Mouse (Mus musculus) midbrain, postnatal 0 days (tissue): ENCODE data around the gene Fth1. TPM values are rescaled to one million over a fixed set of nuclear protein-coding genes. Genes with fewer than 3 reads are reported as not detected.
A peak's percentile ranks its signal among the peaks of the same experiment; 100 is the strongest.

Experiments
- ATAC-seq: fragments of 200-750 bp; cut with Nextera tagmentation; 2 replicates; pipeline ENCODE4 v1.8.0; 2017; ENCODE audit warnings: moderate number of reproducible peaks, mild to moderate bottlenecking, moderate TSS enrichment, moderate library complexity; ENCODE audit not compliant: low FRiP score
- DNase-seq: peaks from one replicate; pipeline ENCODE4 v3.0.0-alpha.2; 2015; ENCODE audit warnings: low spot score
- H3K27ac ChIP-seq: fragments of 300-500 bp; sonication (generic); 2 replicates; pipeline ENCODE4 v1.5.1; 2014; ENCODE audit warnings: low read depth, mild to moderate bottlenecking, low read length, mixed read lengths
- H3K27me3 ChIP-seq: fragments of 300-500 bp; sonication (generic); 2 replicates; pipeline ENCODE4 v1.6.1; 2014; ENCODE audit warnings: low read length, control low read depth, mixed read lengths; ENCODE audit not compliant: insufficient read depth
- H3K36me3 ChIP-seq: fragments of 300-500 bp; sonication (generic); 2 replicates; pipeline ENCODE4 v1.6.1; 2014; ENCODE audit warnings: low read length, control low read depth, mixed read lengths; ENCODE audit not compliant: insufficient read depth
- H3K4me1 ChIP-seq: fragments of 300-500 bp; sonication (generic); 2 replicates; pipeline ENCODE4 v1.6.1; 2014; ENCODE audit warnings: mild to moderate bottlenecking, control low read depth, antibody characterized with exemption, low read length, mixed read lengths; ENCODE audit not compliant: insufficient read depth
- H3K4me2 ChIP-seq: fragments of 300-500 bp; sonication (generic); 2 replicates; pipeline ENCODE4 v1.6.1; 2014; ENCODE audit warnings: low read depth, mild to moderate bottlenecking, low read length, mixed read lengths; ENCODE audit not compliant: poor library complexity, severe bottlenecking
- H3K4me3 ChIP-seq: fragments of 300-500 bp; sonication (generic); 2 replicates; pipeline ENCODE4 v1.5.1; 2014; ENCODE audit warnings: low read depth, mild to moderate bottlenecking, low read length, moderate library complexity
- H3K9ac ChIP-seq: fragments of 300-500 bp; sonication (generic); replicated peaks from 2 replicates; pipeline ENCODE4 v1.6.1; 2014; ENCODE audit warnings: mild to moderate bottlenecking, low read length, moderate library complexity, mixed read lengths; ENCODE audit not compliant: poor library complexity, severe bottlenecking
- H3K9me3 ChIP-seq: fragments of 300-500 bp; sonication (generic); 2 replicates; pipeline ENCODE4 v1.6.1; 2016; ENCODE audit warnings: low read length, control low read depth
- CTCF ChIP-seq: IDR thresholded peaks from 2 replicates; pipeline ENCODE4 v1.5.1; 2016; ENCODE audit warnings: antibody characterized with exemption, mild to moderate bottlenecking
- WGBS: fragments of 180-500 bp; shearing (Covaris S2); extraction: QIAGEN DNeasy Blood & Tissue Kit; methylation state at CpG from one replicate; pipeline ENCODE4 v1.1.7; 2014; 5-methylcytosine and 5-hydroxymethylcytosine counted together
- polyA plus RNA-seq: library from polyadenylated mRNA; unstranded; fragments of >200 nt; fragmentation: Nextera tagmentation; extraction: Ambion mirVana; gene quantifications from 2 replicates; pipeline ENCODE4 v1.2.1, GENCODE M21; 2015
- total RNA-seq: library from RNA; depleted of rRNA; stranded (reverse); fragments of >200 nt; gene quantifications from 2 replicates; pipeline ENCODE4 v1.2.3, GENCODE M21; 2014

Gene Fth1
- total and polyA plus RNA-seq, 2 experiments from 2014 or later, result 436 to 2,585 TPM

DNA sequence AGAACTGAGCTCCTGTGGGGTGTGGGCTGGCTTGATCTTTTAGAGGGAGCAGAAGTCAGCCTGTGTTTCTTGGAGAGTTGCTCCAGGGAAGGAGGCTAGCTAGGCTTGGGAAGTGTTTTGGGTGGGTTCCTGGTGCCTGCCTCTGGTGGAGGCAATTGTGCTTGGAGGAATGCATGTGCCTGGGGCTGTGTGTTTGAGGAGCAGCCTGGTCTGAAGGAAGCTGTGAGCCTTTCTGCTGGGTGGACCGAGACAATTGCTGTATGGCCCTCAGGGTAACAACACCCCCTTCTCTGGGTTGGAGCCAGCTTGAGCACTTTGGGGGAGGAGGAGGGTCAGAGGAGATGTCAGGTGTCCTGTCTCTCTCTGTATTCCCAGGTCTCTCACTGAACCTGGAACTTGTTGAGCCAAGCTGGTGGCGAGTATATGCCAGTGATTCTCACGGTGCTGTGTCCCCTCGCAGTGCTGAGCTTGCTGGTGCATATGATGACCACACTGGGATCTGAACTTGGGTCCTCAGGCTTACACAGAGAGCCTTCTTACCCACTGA lies 38.9 kb downstream of the Fth1 start:
- H3K27me3 ChIP-seq, result no peaks in the 10 kb centered on the region
- DNase-seq (no peak), ATAC-seq (no peak)
- peak overlapping the region; percentile 87 for H3K4me2 ChIP-seq
- H3K9ac ChIP-seq, result no peak overlapping the region
- 72% methylated on average over 4 of the region's 4 CpGs for WGBS
- no peaks in the 10 kb centered on the region for H3K36me3 ChIP-seq
- peaks cover 12% of the 10 kb centered on the region; the same call in 1 of the 2 replicates for H3K4me1 ChIP-seq
- no peak overlapping the region for H3K27ac ChIP-seq
- no peak for TF ChIP-seq CTCF
- peak overlapping the region; percentile 70 for H3K4me3 ChIP-seq
- no peaks in the 10 kb centered on the region for H3K9me3 ChIP-seq

DNA sequence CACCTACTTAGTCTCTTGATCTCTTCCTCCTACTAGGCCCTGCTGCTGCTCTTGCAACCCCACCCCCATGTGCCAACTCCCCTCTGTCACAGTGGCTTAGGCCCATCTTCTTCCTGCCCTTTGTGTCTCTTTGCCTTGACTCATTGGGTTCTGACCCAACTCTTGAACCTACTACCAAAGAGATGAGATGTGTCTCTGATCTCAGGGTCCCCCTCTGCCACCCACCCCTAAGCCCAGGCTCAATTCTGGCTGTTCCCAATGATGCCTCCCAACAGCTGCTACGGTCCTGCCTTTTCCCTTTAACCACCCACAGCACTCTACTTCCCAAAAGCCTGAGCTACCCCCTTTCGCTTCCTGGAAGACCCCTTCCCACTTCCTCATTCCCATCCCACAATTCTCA lies 41.6 kb downstream of the Fth1 start:
- DNase-seq (no peak), ATAC-seq (no peak)
- H3K9ac ChIP-seq, result no peak overlapping the region
- H3K4me2 ChIP-seq, result no peak overlapping the region
- H3K4me3 ChIP-seq, result no peak overlapping the region
- H3K4me1 ChIP-seq, result peaks cover 17% of the 10 kb centered on the region; the same call in 1 of the 2 replicates
- no peaks in the 10 kb centered on the region for H3K27me3 ChIP-seq
- H3K36me3 ChIP-seq, result no peaks in the 10 kb centered on the region
- TF ChIP-seq CTCF, result no peak
- H3K27ac ChIP-seq, result no peak overlapping the region
- H3K9me3 ChIP-seq, result no peaks in the 10 kb centered on the region
- 87% methylated on average over 2 of the region's 2 CpGs for WGBS

DNA sequence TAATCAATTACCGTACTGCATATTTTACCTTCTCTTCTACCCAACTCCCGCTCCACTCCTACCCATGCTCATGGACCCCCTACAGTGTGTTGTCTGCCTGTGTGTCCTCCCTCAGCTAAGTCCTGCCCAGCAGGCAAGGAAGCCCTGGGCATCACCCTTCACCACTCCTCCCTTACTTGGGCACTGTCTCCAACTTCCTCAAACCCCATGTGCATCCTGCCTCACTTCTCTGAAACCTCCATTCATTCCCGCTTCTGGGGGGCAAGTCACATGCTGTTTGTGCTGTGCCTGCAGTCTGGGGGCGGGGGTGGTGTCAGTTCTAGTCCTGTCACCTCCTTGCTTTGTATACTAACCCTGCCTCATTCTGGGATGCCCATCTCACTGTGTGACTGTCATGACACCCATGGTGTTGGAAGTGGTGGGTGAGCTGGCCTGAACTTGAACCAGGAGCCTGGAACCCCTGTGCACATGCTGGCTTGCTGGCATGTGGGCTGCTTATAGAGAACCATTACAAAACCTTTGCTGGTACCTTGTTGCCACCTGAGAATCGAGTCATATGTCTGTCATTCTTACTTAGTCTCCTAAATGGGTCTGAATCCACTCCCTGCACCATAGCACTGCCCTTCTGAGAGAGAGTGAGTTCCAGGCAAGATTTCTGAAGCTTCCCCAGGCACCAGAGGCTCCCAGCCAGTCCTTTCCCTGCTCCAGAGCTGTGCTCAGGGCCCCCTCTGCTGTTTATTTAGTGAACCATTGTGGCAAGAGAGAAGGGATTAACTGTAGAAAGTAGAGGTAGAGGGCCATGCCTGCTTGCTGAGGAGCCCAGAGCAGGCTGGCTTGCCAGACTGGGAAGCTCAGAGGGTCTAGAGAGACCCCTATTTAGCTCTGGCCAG lies 42.3 kb downstream of the Fth1 start:
- DNase-seq (peak; percentile 53), ATAC-seq (no peak)
- H3K9ac ChIP-seq, result no peak overlapping the region
- no peak overlapping the region for H3K4me2 ChIP-seq
- peak; percentile 73 for TF ChIP-seq CTCF
- H3K27ac ChIP-seq, result no peak overlapping the region
- no peaks in the 10 kb centered on the region; the same call in 1 of the 2 replicates for H3K36me3 ChIP-seq
- no peaks in the 10 kb centered on the region for H3K27me3 ChIP-seq
- H3K4me3 ChIP-seq, result no peak overlapping the region
- WGBS, result 61% methylated on average over 5 of the region's 5 CpGs
- H3K9me3 ChIP-seq, result no peaks in the 10 kb centered on the region
- H3K4me1 ChIP-seq, result peaks cover 17% of the 10 kb centered on the region; the same call in 1 of the 2 replicates

DNA sequence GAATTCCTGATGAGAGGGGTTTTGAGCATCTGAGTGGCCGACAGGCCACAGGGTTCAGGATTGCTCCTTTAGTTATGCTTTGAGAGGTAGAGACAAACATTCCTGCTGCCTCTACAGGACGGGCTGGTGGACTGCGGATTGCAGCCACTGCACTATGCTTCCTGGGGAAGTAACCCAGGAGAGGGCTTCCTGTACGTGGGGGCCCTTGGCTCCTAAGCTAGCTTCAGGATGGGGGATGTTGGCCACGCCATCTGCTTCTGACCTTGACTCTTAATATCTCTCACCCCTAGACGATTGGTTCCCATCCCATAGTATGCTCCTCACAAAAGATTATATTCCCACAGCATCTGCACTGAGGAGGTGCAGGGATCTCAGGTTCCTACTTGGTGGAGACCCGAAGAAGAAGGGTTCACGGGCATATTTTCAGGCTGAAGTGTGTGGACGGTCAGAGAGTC lies 42.9 kb downstream of the Fth1 start:
- no peak for TF ChIP-seq CTCF
- ATAC-seq (no peak), DNase-seq (no peak)
- Histone ChIP-seq H3K4me1 (peaks cover 17% of the 10 kb centered on the region; the same call in 1 of the 2 replicates), H3K27ac (no peak overlapping the region), H3K27me3 (no peaks in the 10 kb centered on the region), H3K4me2 (no peak overlapping the region), H3K9ac (no peak overlapping the region), H3K4me3 (no peak overlapping the region), H3K9me3 (no peaks in the 10 kb centered on the region), H3K36me3 (peaks cover 4% of the 10 kb centered on the region)
- 61% methylated on average over 9 of the region's 9 CpGs for WGBS

DNA sequence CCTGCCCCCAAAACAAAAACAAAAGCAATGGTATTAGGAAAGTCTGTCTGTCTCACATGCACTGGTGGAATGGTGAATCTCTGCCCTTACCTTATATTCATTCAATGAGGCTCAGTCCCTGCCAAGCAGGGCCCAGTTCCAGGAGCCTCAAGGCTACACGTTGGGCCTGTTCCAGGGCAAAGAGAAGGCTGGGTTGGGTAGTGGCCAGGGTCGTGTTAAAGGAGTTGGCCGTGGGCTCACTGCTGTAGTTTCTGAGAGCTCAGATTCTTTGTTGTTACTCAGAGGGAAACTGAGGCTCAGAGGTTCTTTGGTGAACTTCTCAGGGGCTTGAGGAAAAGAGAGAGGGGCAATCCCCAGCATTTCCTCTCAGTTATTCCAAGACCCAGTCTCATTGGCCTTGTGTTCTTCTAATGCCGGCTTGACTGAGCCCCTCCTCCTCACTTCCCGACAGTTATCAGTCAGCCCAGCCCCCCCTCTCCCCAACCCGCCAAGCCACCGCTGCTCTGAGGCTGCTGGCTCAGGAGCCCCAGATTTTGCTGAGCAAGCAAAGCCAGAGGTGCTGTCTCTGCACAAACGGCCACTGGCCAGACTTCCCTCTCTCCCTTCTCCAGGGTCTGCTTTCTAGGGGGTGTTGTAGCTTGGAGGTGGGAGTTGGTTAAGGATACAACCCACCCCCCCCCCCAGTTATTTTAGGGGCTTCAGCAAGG lies 44.9 kb downstream of the Fth1 start:
- DNase-seq (peak; percentile 73), ATAC-seq (no peak)
- Histone ChIP-seq H3K27ac (0 out of 2 replicates have a peak overlapping the region, but pooled peaks have one; percentile 26), H3K4me2 (no peak overlapping the region), H3K36me3 (peaks cover 9% of the 10 kb centered on the region), H3K9me3 (no peaks in the 10 kb centered on the region), H3K9ac (no peak overlapping the region), H3K27me3 (no peaks in the 10 kb centered on the region), H3K4me3 (no peak overlapping the region), H3K4me1 (0 out of 2 replicates have a peak, but pooled peaks cover 5% of the 10 kb centered on the region)
- 17% methylated on average over 8 of the region's 8 CpGs for WGBS
- no peak for TF ChIP-seq CTCF
